Mouse (Mus musculus) kidney, postnatal 0 days (tissue): ENCODE data around the gene C1s1. TPM values are rescaled to one million over a fixed set of nuclear protein-coding genes. Genes with fewer than 3 reads are reported as not detected.
"Not testable (repeated sequence)": the region's sequence is repeated elsewhere in the genome, so short reads cannot be mapped to it uniquely, and the experiment has no call there.

Source experiments
- ATAC-seq: fragments of 200-750 bp; cut with Nextera tagmentation; replicated peaks from 2 replicates; pipeline ENCODE4 v1.8.0; 2017; ENCODE audit warnings: low read depth, moderate number of reproducible peaks, moderate TSS enrichment, moderate library complexity; ENCODE audit not compliant: low FRiP score
- DNase-seq: peaks from one replicate; pipeline ENCODE4 v3.0.0-alpha.2; 2016; ENCODE audit warnings: low spot score
- H3K27ac ChIP-seq: fragments of 300-500 bp; sonication (generic); 2 replicates; pipeline ENCODE4 v1.5.1; 2014; ENCODE audit warnings: mild to moderate bottlenecking
- H3K27me3 ChIP-seq: fragments of 300-500 bp; sonication (generic); 2 replicates; pipeline ENCODE4 v1.6.1; 2014; ENCODE audit warnings: low read length, mixed read lengths; ENCODE audit not compliant: insufficient read depth
- H3K36me3 ChIP-seq: fragments of 300-500 bp; sonication (generic); 2 replicates; pipeline ENCODE4 v1.6.1; 2014; ENCODE audit warnings: low read length, mixed read lengths; ENCODE audit not compliant: insufficient read depth
- H3K4me1 ChIP-seq: fragments of 300-500 bp; sonication (generic); replicated peaks from 2 replicates; pipeline ENCODE4 v1.6.1; 2014; ENCODE audit warnings: antibody characterized with exemption, low read length, mixed read lengths; ENCODE audit not compliant: insufficient read depth
- H3K4me2 ChIP-seq: fragments of 300-500 bp; sonication (generic); 2 replicates; pipeline ENCODE4 v1.6.1; 2014; ENCODE audit warnings: mild to moderate bottlenecking, low read length, moderate library complexity, mixed read lengths
- H3K4me3 ChIP-seq: fragments of 300-500 bp; sonication (generic); replicated peaks from 2 replicates; pipeline ENCODE4 v1.5.1; 2014; ENCODE audit warnings: low read depth, low read length
- H3K9ac ChIP-seq: fragments of 300-500 bp; sonication (generic); 2 replicates; pipeline ENCODE4 v1.6.1; 2014; ENCODE audit warnings: low read depth, low read length
- H3K9me3 ChIP-seq: fragments of 300-500 bp; sonication (generic); replicated peaks from 2 replicates; pipeline ENCODE4 v1.6.1; 2016; ENCODE audit warnings: low read length, inconsistent platforms, mixed read lengths
- CTCF ChIP-seq: IDR thresholded peaks from 2 replicates; pipeline ENCODE4 v1.5.1; 2016; ENCODE audit warnings: antibody characterized with exemption, low read depth, mild to moderate bottlenecking, moderate library complexity
- WGBS: fragments of 180-500 bp; shearing (Covaris S2); extraction: QIAGEN DNeasy Blood & Tissue Kit; methylation state at CpG from one replicate; pipeline ENCODE4 v1.1.7; 2014; 5-methylcytosine and 5-hydroxymethylcytosine counted together
- polyA plus RNA-seq: library from polyadenylated mRNA; unstranded; fragments of >200 nt; fragmentation: Nextera tagmentation; extraction: Ambion mirVana; gene quantifications from 2 replicates; pipeline ENCODE4 v1.2.1, GENCODE M21; 2015

The C1s1 gene
- polyA plus RNA-seq, 1 experiment from 2014 or later: 32.8 TPM

- Histone ChIP-seq H3K9ac (no peak overlapping the region), H3K27me3 (no peaks in the 10 kb centered on the region), H3K4me2 (no peak overlapping the region), H3K27ac (no peak overlapping the region), H3K9me3 (no peaks in the 10 kb centered on the region), H3K4me1 (no peaks in the 10 kb centered on the region), H3K4me3 (no peak overlapping the region), H3K36me3 (no peaks in the 10 kb centered on the region)
- ATAC-seq (no peak), DNase-seq (no peak)
- TF ChIP-seq CTCF: peak; percentile 28; the same call in 1 of the 2 replicates
- 63% methylated on average over 2 of the region's 2 CpGs for WGBS
Measured at GRCm38 (mm10) chr6:124545425-124545824, 3.3 kb upstream of the C1s1 start.

- 77% methylated on average over 6 of the region's 6 CpGs for WGBS
- Histone ChIP-seq H3K9me3 (no peaks in the 10 kb centered on the region), H3K27ac (no peak overlapping the region), H3K36me3 (no peaks in the 10 kb centered on the region), H3K4me2 (no peak overlapping the region), H3K27me3 (no peaks in the 10 kb centered on the region), H3K9ac (no peak overlapping the region), H3K4me1 (no peaks in the 10 kb centered on the region), H3K4me3 (no peak overlapping the region)
- peak; percentile 55; the same call in 1 of the 2 replicates for TF ChIP-seq CTCF
- ATAC-seq (no peak), DNase-seq (peak; percentile 47)
Measured at GRCm38 (mm10) chr6:124544466-124544865, 2.3 kb upstream of the C1s1 start.

DNA sequence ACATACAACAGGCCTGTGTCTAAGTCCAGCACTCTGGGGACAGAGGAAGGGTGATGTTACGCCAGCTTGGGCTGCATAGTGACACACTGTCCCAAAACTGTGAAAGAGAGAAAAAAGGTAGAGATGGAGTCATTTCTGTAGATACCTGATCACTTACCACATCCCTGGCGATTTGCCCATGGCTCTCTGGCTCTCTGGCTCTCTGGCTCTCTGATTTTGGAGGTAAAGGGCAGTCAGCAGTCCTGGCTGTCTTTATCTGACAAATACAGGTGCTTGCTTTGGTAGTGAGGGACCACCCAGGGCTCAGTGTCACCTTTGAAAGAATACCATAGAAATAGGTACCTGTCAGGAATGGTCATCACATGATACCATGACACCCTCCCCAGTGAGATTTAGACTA is 983 bp downstream of the C1s1 start:
- not testable (repeated sequence) for H3K9me3 ChIP-seq, H3K27ac ChIP-seq, H3K4me3 ChIP-seq, H3K36me3 ChIP-seq, ATAC-seq, H3K9ac ChIP-seq, H3K4me1 ChIP-seq, H3K27me3 ChIP-seq, H3K4me2 ChIP-seq, DNase-seq
- 89% methylated on average over 2 of the region's 2 CpGs for WGBS

GRCm38 (mm10) chr6:124536125-124536829 is 5.9 kb downstream of the C1s1 start:
- ATAC-seq, H3K27me3 ChIP-seq, H3K27ac ChIP-seq, H3K9me3 ChIP-seq, H3K36me3 ChIP-seq, H3K4me3 ChIP-seq, H3K4me2 ChIP-seq, H3K4me1 ChIP-seq, DNase-seq, H3K9ac ChIP-seq: not testable (repeated sequence)
- WGBS: 76% methylated on average over 8 of the region's 8 CpGs

GRCm38 (mm10) chr6:124531077-124531476 is 11.1 kb downstream of the C1s1 start:
- no peak overlapping the region for H3K9ac ChIP-seq
- no peaks in the 10 kb centered on the region for H3K9me3 ChIP-seq
- H3K36me3 ChIP-seq: no peaks in the 10 kb centered on the region
- 89% methylated on average over 8 of the region's 8 CpGs for WGBS
- no peak for TF ChIP-seq CTCF
- H3K27ac ChIP-seq: no peak overlapping the region
- no peaks in the 10 kb centered on the region for H3K27me3 ChIP-seq
- no peak overlapping the region for H3K4me3 ChIP-seq
- no peaks in the 10 kb centered on the region for H3K4me1 ChIP-seq
- ATAC-seq: no peak
- no peak for DNase-seq
- no peak overlapping the region for H3K4me2 ChIP-seq

- DNase-seq (no peak), ATAC-seq (no peak)
- Histone ChIP-seq H3K27me3 (no peaks in the 10 kb centered on the region), H3K4me1 (no peaks in the 10 kb centered on the region), H3K4me2 (no peak overlapping the region), H3K9ac (no peak overlapping the region), H3K4me3 (no peak overlapping the region), H3K36me3 (no peaks in the 10 kb centered on the region), H3K27ac (no peak overlapping the region), H3K9me3 (no peaks in the 10 kb centered on the region)
- no peak for TF ChIP-seq CTCF
- WGBS: 78% methylated on average over 3 of the region's 3 CpGs
Measured at GRCm38 (mm10) chr6:124527881-124528280, 14.3 kb downstream of the C1s1 start.

DNA sequence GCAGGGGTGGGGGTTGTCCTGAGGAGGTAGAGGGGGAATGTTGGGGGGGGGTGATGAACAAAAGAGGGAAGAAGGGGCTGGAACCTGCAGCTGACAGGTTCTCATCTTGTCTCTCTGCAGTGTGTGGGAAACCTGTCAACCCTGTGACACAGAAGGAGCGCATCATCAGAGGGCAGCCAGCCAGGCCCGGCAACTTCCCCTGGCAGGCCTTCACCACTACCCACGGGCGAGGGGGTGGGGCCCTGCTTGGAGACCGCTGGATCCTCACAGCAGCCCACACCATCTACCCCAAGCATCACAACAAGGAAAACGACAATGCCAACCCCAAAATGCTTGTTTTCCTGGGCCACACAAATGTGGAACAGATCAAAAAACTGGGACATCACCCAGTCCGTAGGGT is 20.1 kb downstream of the C1s1 start:
- not testable (repeated sequence) for H3K27ac ChIP-seq, H3K4me1 ChIP-seq, H3K36me3 ChIP-seq, H3K4me2 ChIP-seq, H3K27me3 ChIP-seq, H3K9me3 ChIP-seq, DNase-seq, ATAC-seq, H3K9ac ChIP-seq, H3K4me3 ChIP-seq
- 69% methylated on average over 7 of the region's 7 CpGs for WGBS

- not testable (repeated sequence) for H3K27me3 ChIP-seq, H3K36me3 ChIP-seq, ATAC-seq, H3K9ac ChIP-seq, H3K27ac ChIP-seq, DNase-seq, H3K4me1 ChIP-seq, H3K4me2 ChIP-seq, H3K9me3 ChIP-seq, H3K4me3 ChIP-seq
- 97% methylated on average over 4 of the region's 4 CpGs for WGBS
Measured at GRCm38 (mm10) chr6:124517733-124518132, 24.4 kb downstream of the C1s1 start.
